In genomic region chr5:107961438-107962251, GRCm38 (mm10) we compare ENCODE assay signal across 8 mouse cellular contexts. TPM values are rescaled to one million over a fixed set of nuclear protein-coding genes. Genes with fewer than 3 reads are reported as not detected.
DNase-seq lines count a peak whose midpoint lies in the region; ATAC-seq and TF ChIP-seq lines count a peak whose summit lies in the region.

No protein-coding gene starts in this region.

- intact Hi-C loops in heart, postnatal 25 days (cut with DNase I), result no loop called here

- TF ChIP-seq RAD21 in CH12.LX (IDR thresholded peaks at IDR 0.05; ENCODE audit: low read depth, low read length), result no peak

- WGBS in heart, embryonic 13.5 days, result 41% methylated on average over 16 of the region's 16 CpGs

- H3K4me3 ChIP-seq in CH12.LX (replicated peaks in 1 of 3; ENCODE audit: low read depth in 2 of 3, low read length in 2 of 3, poor library complexity in 1 of 3), result peak overlapping the region in 1 of 3 experiments; percentile 62
- peak overlapping the region; percentile 40 for H3K4me3 ChIP-seq in heart, embryonic 13.5 days

- TF ChIP-seq EP300 in CH12.LX (IDR thresholded peaks at IDR 0.05; ENCODE audit: low read length), result peak; percentile 61

- H3K9ac ChIP-seq in CH12.LX (ENCODE audit: insufficient read depth, low read depth), result 0 out of 2 replicates have a peak overlapping the region, but pooled peaks have one; percentile 7
- H3K9ac ChIP-seq in heart, embryonic 13.5 days, result peak overlapping the region; percentile 61

- dilution Hi-C loops in CH12.LX (cut with MboI; ENCODE audit: extremely low pct_ligation_motif_present, extremely low pct_unique_long_range_greater_than_20kb, low sequenced_read_pairs), result no loop called here

- no peaks in the 10 kb centered on the region for H3K27me3 ChIP-seq in CH12.LX (replicated peaks)
- H3K27me3 ChIP-seq in heart, embryonic 13.5 days (replicated peaks), result no peaks in the 10 kb centered on the region

- TF ChIP-seq POLR2A in CH12.LX (IDR thresholded peaks at IDR 0.05; ENCODE audit: low read depth, low read length), result no peak

- H3K4me1 ChIP-seq in CH12.LX (ENCODE audit: control insufficient read depth in 1 of 2, insufficient read depth in 2 of 2), result peaks cover 19 to 46% of the 10 kb centered on the region in 2 experiments
- peaks cover 37% of the 10 kb centered on the region for H3K4me1 ChIP-seq in heart, embryonic 13.5 days

- TF ChIP-seq CTCF in CH12.LX (conservative IDR thresholded peaks at IDR 0.05 in 1 of 2, IDR thresholded peaks at IDR 0.05 in 1 of 2; ENCODE audit: low read depth in 2 of 2, low read length in 2 of 2), result no peak

- ATAC-seq in heart, embryonic 13.5 days (ENCODE audit: extremely low read depth, insufficient number of reproducible peaks, low FRiP score, low TSS enrichment), result no peak; the same call in 1 of the 2 replicates
- ATAC-seq in monocyte, adult 5-6 weeks (replicated peaks; ENCODE audit: insufficient number of reproducible peaks, low FRiP score, low TSS enrichment, poor library complexity, severe bottlenecking), result peak; percentile 48; the same call in 1 of the 2 replicates

- in situ Hi-C loops in CH12.LX (cut with MboI; ENCODE audit: low pct_ligation_motif_present, low pct_unique_long_range_greater_than_20kb, low sequenced_read_pairs), result no loop called here

- H3K4me2 ChIP-seq in CH12.LX (ENCODE audit: insufficient read depth, low read depth, poor library complexity, severe bottlenecking), result peak overlapping the region; percentile 86
- peak overlapping the region; percentile 66 for H3K4me2 ChIP-seq in heart, embryonic 13.5 days

- H3K79me2 ChIP-seq in CH12.LX (replicated peaks; ENCODE audit: control insufficient read depth, extremely low read depth, insufficient read depth, poor library complexity, severe bottlenecking), result peaks cover 8% of the 10 kb centered on the region; the same call in 1 of the 2 replicates

- no peaks in the 10 kb centered on the region for H3K36me3 ChIP-seq in CH12.LX (replicated peaks in 1 of 2; ENCODE audit: control insufficient read depth in 1 of 2, insufficient read depth in 1 of 2, low read length in 1 of 2)
- no peaks in the 10 kb centered on the region for H3K36me3 ChIP-seq in heart, embryonic 13.5 days

- no peaks in the 10 kb centered on the region for H3K9me3 ChIP-seq in CH12.LX (replicated peaks; ENCODE audit: low read length)
- no peaks in the 10 kb centered on the region; the same call in 1 of the 2 replicates for H3K9me3 ChIP-seq in heart, embryonic 13.5 days

- H3K27ac ChIP-seq in CH12.LX (ENCODE audit: insufficient read depth, low read depth), result peak overlapping the region; percentile 26
- peak overlapping the region; percentile 56 for H3K27ac ChIP-seq in heart, embryonic 13.5 days (replicated peaks)

- peak; percentile 94 for DNase-seq in heart, adult 11 months
- DNase-seq in heart, postnatal 25 days (ENCODE audit: low spot score), result no peak
- peak; percentile 40 for DNase-seq in CH12.LX (ENCODE audit: extremely low read depth)
- DNase-seq in cerebellum, postnatal 14 days, result peak; percentile 69 to 81
- DNase-seq in left cerebral cortex, adult 18-20 months (ENCODE audit: low spot score in 2 of 2), result peak; percentile 5 to 31
- no peak for DNase-seq in retina, embryonic 14.5 days (ENCODE audit: low spot score)

TF ChIP-seq in CH12.LX, 34 proteins besides CTCF, POLR2A, EP300 and RAD21:
- TF ChIP-seq TBP (conservative IDR thresholded peaks at IDR 0.05; ENCODE audit: low read depth, low read length) (peak; percentile 43; the same call in 1 of the 2 replicates), ETS1 (conservative IDR thresholded peaks at IDR 0.05; ENCODE audit: low read depth, low read length) (0 out of 2 replicates have a peak, but pooled peaks have one; percentile 17), ZMIZ1 (IDR thresholded peaks at IDR 0.05; ENCODE audit: low read depth, low read length) (no peak; the same call in 1 of the 2 replicates), POLR2AphosphoS2 (IDR thresholded peaks at IDR 0.05; ENCODE audit: low read depth, low read length) (no peak), CHD2 (IDR thresholded peaks at IDR 0.05; ENCODE audit: low read length) (peak; percentile 42), MAX (IDR thresholded peaks at IDR 0.05; ENCODE audit: low read length) (peak; percentile 54), MAFK (IDR thresholded peaks at IDR 0.05; ENCODE audit: insufficient replicate concordance, low read length) (0 out of 2 replicates have a peak, but pooled peaks have one; percentile 32), MAZ (IDR thresholded peaks at IDR 0.05; ENCODE audit: low read depth, low read length) (no peak), BHLHE40 (IDR thresholded peaks at IDR 0.05; ENCODE audit: low read depth, low read length) (no peak), JUN (IDR thresholded peaks at IDR 0.05; ENCODE audit: insufficient read depth, low read depth, low read length) (no peak), PAX5 (IDR thresholded peaks at IDR 0.05; ENCODE audit: low read length) (no peak)
TF ChIP-seq in CH12.LX: peak in this region for 5.

RNA-seq across cellular contexts. Expression of gene Fam69a, which starts 25.2 kb away (rescaled TPM):
- 10 to 100 TPM in 1 of 2 experiments, 1 to 10 TPM in 1; 8.0 to 10.9 TPM for total RNA-seq in heart, postnatal 25 days (2021)
- total RNA-seq in CH12.LX (2012; rRNA removed) (4.2 and 5.6 TPM in 2 replicates), CH12.LX (2014; rRNA removed) (6.5 and 7.8 TPM in 2 replicates)
- 14.2 and 25.4 TPM in 2 replicates for polyA plus RNA-seq in CH12.LX (2012; ENCODE audit: insufficient read length, low read depth)
- polyA plus RNA-seq in heart, embryonic 13.5 days (2015; fragmentation: Nextera tagmentation; extraction: Ambion mirVana), result 17.9 and 20.3 TPM in 2 replicates
- total RNA-seq in left cerebral cortex, adult 18-20 months (2021), result 10 to 100 TPM; 29.1 to 36.2 TPM
- total RNA-seq in monocyte, adult 5-6 weeks (2017), result 33.7 to 53.5 TPM (median 47.2 TPM) in 3 replicates

Comparison
In these comparisons a context has a peak if more than half of its experiments do, and no peak if none do; other contexts are left out.
1. DNase-seq: peak in heart, adult 11 months (single experiment), CH12.LX (single experiment), cerebellum, postnatal 14 days (2 of 2) and left cerebral cortex, adult 18-20 months (2 of 2); none in heart, postnatal 25 days (single experiment) and retina, embryonic 14.5 days (single experiment).